Mouse (Mus musculus): ENCODE data around the gene Trim29. TPM values are rescaled to one million over a fixed set of nuclear protein-coding genes. Genes with fewer than 3 reads are reported as not detected.
A peak's percentile ranks its signal among the peaks of the same experiment; 100 is the strongest.

Trim29 gene
- polyA plus RNA-seq, 1 experiment from 2014 or later = not detected

DNA sequence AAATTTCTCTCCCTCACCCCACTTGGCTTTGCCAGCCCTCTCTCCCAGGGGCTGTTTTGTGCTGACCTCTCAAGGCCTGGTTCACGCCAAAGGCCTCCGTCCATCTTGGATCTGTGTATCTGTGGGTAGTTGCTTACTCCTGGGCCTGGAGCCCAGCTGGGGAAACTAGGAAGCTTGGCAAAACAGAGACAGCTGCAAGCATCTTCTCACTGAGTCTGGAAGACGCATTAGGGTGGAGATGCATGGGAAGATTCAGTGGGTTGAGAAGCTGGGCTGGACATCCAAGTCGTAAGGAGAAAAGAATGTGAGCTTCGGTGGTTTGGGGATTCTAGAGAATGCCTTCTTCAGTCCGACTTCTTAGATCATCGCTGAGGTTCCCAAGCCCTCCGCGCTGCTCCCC is 36.9 kb upstream of the Trim29 start:
- Histone ChIP-seq H3K4me3 (no peak overlapping the region), H3K9ac (no peak overlapping the region), H3K9me3 (replicated peaks) (no peaks in the 10 kb centered on the region), H3K27ac (no peak overlapping the region), H3K4me1 (peaks cover 8% of the 10 kb centered on the region), H3K27me3 (replicated peaks) (peaks cover 84% of the 10 kb centered on the region), H3K36me3 (no peaks in the 10 kb centered on the region), H3K4me2 (no peak overlapping the region)
- ATAC-seq = no peak
- 44% methylated on average over 9 of the region's 9 CpGs for WGBS (ENCODE audit: insufficient replicate concordance)

DNA sequence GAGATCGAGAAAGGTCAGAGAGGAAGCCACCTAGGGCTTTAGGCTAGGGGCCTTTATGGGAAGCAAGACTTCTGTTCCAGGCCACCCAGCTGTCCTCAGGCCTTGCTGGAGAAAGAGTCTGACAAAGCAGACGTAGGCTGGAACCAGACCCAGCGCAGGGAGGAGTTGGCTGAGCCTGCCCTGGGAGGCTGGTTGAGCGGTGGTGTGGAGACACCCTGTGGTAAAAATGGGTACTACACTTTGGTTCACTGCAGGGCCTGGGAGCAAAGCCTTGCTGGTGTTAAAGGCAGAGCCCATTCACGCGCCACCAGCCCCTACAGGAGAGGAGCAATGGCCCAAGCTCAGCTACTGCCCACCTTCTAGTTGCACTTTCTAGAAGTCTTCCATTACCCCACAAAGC is 26.4 kb upstream of the Trim29 start:
- Histone ChIP-seq H3K4me1 (no peaks in the 10 kb centered on the region), H3K27me3 (replicated peaks) (peaks cover 62% of the 10 kb centered on the region), H3K27ac (no peak overlapping the region)

DNA sequence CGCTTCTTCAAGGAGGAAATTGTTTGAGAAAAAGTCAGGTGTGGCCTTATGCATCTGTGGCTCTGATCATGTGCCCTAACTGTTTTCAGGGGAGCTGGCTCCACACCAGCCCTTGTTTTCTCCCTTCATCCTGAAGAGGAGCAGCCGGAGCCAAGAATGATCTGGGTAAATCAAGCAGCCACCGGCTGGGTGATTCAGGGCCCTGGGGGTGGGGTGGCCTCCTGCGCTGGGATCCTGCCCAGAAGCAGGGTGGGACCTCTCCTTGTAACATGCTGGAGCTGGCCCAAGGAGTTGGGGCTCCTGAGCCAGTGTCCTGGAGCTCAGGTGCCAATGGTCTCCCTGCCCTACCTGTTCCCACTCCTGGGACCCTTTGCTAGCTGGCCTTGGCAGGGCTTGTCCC is 25.4 kb upstream of the Trim29 start:
- no peak overlapping the region for H3K9ac ChIP-seq
- H3K27me3 ChIP-seq (replicated peaks) = peaks cover 58% of the 10 kb centered on the region
- H3K9me3 ChIP-seq (replicated peaks) = no peaks in the 10 kb centered on the region
- no peaks in the 10 kb centered on the region for H3K36me3 ChIP-seq
- WGBS (ENCODE audit: insufficient replicate concordance) = 57% methylated on average over 4 of the region's 4 CpGs
- no peak overlapping the region for H3K4me2 ChIP-seq
- no peaks in the 10 kb centered on the region for H3K4me1 ChIP-seq
- no peak for ATAC-seq
- no peak overlapping the region for H3K27ac ChIP-seq
- no peak overlapping the region for H3K4me3 ChIP-seq

More for the DNA sequence above, 26.4 kb upstream of the Trim29 start:
- WGBS (ENCODE audit: insufficient replicate concordance) = 7% methylated on average over 6 of the region's 6 CpGs
- no peaks in the 10 kb centered on the region for H3K36me3 ChIP-seq
- no peak overlapping the region for H3K4me2 ChIP-seq
- no peak overlapping the region for H3K9ac ChIP-seq
- H3K9me3 ChIP-seq (replicated peaks) = no peaks in the 10 kb centered on the region
- H3K4me3 ChIP-seq = no peak overlapping the region
- ATAC-seq = peak; percentile 63

DNA sequence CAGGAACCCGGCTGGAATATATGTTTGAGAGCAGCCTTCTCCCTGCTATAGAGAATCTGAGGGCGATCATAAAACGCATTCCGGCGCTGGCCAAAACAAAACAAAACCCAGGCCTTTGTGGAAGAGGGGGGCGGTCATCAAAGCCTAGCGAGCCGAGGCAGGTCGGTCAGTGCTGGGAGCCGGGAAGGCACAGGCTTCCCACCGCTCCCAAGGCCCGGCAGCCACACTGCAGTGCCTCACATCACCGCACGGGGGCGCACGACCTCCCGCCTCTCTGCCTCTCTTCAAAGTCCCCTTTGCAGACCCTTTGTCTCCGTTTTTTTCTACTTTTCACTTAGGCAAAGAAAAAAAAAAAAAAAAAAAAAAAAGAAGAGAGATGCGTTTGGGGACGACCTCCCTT is 23.8 kb upstream of the Trim29 start:
- no peak overlapping the region for H3K9ac ChIP-seq
- 4% methylated on average over 20 of the region's 20 CpGs for WGBS (ENCODE audit: insufficient replicate concordance)
- H3K4me2 ChIP-seq = peak overlapping the region; percentile 28; the same call in 1 of the 2 replicates
- no peak overlapping the region for H3K27ac ChIP-seq
- no peak overlapping the region for H3K4me3 ChIP-seq
- no peaks in the 10 kb centered on the region for H3K4me1 ChIP-seq
- H3K36me3 ChIP-seq = no peaks in the 10 kb centered on the region
- peaks cover 48% of the 10 kb centered on the region for H3K27me3 ChIP-seq (replicated peaks)
- no peaks in the 10 kb centered on the region for H3K9me3 ChIP-seq (replicated peaks)
- ATAC-seq = no peak

DNA sequence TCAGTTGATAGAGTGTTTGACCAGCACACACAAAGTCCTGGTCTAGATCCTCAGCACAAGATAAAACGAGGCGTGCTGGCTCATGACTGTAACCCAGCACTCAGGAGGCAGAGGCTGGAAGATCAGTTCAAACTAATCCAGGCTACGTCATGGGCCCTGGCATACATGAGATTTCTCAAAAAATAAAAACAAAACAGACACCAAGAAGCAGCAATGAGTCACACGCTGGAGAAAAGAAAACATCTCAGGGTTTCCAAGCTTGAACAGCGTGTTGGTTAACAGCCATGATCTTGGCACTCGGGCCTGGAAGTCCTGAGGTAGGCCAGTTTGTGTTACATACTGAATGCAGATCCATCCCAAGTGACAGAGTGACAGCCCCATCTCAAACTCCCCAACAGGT is 17.6 kb upstream of the Trim29 start:
- no peak overlapping the region for H3K4me2 ChIP-seq
- H3K4me3 ChIP-seq = no peak overlapping the region
- WGBS (ENCODE audit: insufficient replicate concordance) = 70% methylated on average over 6 of the region's 6 CpGs
- no peaks in the 10 kb centered on the region for H3K9me3 ChIP-seq (replicated peaks)
- H3K36me3 ChIP-seq = no peaks in the 10 kb centered on the region
- no peak overlapping the region for H3K27ac ChIP-seq
- no peak overlapping the region for H3K9ac ChIP-seq
- no peaks in the 10 kb centered on the region for H3K4me1 ChIP-seq
- no peaks in the 10 kb centered on the region for H3K27me3 ChIP-seq (replicated peaks)
- ATAC-seq = no peak

DNA sequence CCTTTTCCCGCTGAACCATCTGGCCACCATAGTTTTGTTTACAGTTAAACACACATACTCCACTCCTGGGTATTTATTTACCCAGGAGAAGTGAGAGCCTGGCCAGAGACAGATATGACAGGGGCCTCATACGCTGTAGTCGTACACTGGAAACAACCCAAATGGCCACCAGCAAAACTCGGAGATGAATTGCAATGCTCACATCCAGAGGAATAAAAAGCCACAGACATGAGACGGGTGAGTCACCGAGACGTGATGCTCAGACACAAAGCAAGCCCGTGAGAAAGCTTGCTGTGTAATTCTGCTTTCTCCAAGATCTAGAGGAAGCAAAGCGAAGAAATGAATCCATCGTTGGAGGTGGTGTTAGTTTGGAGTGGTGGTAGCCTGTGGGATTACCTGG is 10.3 kb upstream of the Trim29 start:
- Histone ChIP-seq H3K9me3 (replicated peaks) (no peaks in the 10 kb centered on the region), H3K4me1 (no peaks in the 10 kb centered on the region), H3K27ac (no peak overlapping the region), H3K27me3 (replicated peaks) (peaks cover 8% of the 10 kb centered on the region; the same call in 1 of the 2 replicates), H3K9ac (no peak overlapping the region), H3K4me3 (no peak overlapping the region), H3K36me3 (no peaks in the 10 kb centered on the region), H3K4me2 (no peak overlapping the region)
- no peak for ATAC-seq
- WGBS (ENCODE audit: insufficient replicate concordance) = 61% methylated on average over 10 of the region's 10 CpGs

DNA sequence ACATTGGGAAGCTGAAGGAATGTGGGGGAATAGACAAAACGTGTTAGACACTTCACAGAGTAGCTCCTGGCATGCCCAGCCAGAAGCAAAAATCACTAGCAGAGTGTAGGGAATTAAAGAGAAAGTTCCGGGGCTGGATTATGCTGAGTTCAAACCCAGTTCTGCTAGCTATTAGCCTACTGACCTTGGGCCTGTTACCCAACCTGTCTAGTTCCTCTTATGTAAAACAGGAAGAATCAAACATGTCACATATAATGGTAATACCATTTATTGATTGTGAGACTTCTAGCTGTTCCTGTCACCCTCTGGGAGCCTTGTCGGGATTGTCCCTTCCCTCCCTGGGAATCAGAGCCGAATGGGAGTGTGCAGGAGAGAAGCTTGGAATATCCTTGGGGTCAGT is 7.7 kb upstream of the Trim29 start:
- H3K4me3 ChIP-seq = no peak overlapping the region
- H3K27me3 ChIP-seq (replicated peaks) = peaks cover 10% of the 10 kb centered on the region; the same call in 1 of the 2 replicates
- H3K9me3 ChIP-seq (replicated peaks) = no peaks in the 10 kb centered on the region
- no peak overlapping the region for H3K27ac ChIP-seq
- H3K4me1 ChIP-seq = no peaks in the 10 kb centered on the region
- no peak for ATAC-seq
- WGBS (ENCODE audit: insufficient replicate concordance) = 48% methylated on average over 4 of the region's 4 CpGs
- H3K9ac ChIP-seq = no peak overlapping the region
- H3K4me2 ChIP-seq = no peak overlapping the region
- no peaks in the 10 kb centered on the region for H3K36me3 ChIP-seq

DNA sequence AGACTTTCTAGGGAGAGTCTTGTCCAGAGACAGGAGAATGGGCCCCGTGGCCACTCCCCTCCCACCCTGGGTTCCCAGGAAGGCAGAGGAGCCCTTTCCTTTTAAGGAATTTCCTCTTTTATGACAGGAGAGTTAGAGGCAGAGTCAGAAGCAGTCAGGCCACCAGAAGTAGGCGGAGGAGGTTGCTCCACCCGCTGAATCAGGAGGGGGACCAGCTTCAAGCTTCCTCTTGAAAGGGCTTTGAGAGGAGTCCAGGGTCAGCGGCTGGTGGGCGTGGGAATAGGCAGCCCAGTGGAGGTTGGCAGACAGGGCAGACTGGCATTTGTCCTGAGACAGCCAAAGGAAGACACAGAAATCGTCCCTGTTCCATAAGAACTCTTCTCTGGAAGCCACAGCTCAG is 4.8 kb upstream of the Trim29 start:
- no peak for ATAC-seq

DNA sequence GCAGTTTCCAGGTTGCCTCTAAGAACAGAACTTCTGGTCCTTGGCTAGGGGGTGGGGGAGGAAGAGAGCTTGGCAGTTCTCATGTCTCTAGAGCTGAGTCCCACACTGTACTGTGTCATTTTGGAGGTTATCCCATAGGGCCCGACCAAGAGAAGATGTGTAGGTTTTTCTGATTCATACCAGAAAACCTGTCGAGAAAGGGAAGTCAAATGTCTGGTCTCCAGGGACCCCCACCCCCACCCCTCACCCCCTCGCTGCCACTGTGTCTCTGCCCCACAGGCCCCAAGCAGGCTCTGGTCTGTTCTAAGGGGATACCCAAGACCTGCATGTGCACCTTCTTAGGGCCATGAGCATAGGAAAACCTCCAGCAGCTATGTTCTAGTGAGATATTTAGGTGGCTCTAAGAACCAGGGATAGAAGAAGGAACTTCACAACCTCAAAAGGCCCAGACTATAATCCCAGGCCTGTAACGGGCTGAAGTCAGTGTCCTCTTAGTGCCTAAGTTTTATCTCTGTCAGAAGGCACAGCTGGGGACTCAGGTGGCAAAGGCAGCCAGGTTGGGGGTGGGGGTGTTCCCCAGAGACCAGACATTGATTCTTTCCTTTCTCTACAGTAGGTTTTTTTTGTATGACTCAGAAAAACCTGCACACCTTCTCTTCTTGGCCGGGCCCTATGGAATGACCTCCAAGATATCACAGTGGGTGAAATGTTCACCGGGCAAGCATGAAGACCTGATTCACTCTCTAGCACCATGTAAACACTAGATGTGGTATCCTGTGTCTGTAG is 1.4 kb upstream of the Trim29 start:
- H3K4me3 ChIP-seq = no peak overlapping the region
- WGBS (ENCODE audit: insufficient replicate concordance) = 50% methylated on average over 6 of the region's 6 CpGs
- no peak for ATAC-seq
- H3K9me3 ChIP-seq (replicated peaks) = no peaks in the 10 kb centered on the region
- no peak overlapping the region for H3K9ac ChIP-seq
- H3K27me3 ChIP-seq (replicated peaks) = peaks cover 18% of the 10 kb centered on the region; the same call in 1 of the 2 replicates
- H3K27ac ChIP-seq = no peak overlapping the region
- no peaks in the 10 kb centered on the region for H3K36me3 ChIP-seq
- no peaks in the 10 kb centered on the region for H3K4me1 ChIP-seq
- no peak overlapping the region for H3K4me2 ChIP-seq

More for the DNA sequence above, 4.8 kb upstream of the Trim29 start:
- Histone ChIP-seq H3K4me1 (no peaks in the 10 kb centered on the region), H3K9me3 (replicated peaks) (no peaks in the 10 kb centered on the region), H3K4me2 (no peak overlapping the region), H3K36me3 (no peaks in the 10 kb centered on the region), H3K9ac (no peak overlapping the region), H3K27ac (no peak overlapping the region), H3K4me3 (no peak overlapping the region), H3K27me3 (replicated peaks) (peaks cover 17% of the 10 kb centered on the region; the same call in 1 of the 2 replicates)
- 26% methylated on average over 6 of the region's 6 CpGs for WGBS (ENCODE audit: insufficient replicate concordance)

DNA sequence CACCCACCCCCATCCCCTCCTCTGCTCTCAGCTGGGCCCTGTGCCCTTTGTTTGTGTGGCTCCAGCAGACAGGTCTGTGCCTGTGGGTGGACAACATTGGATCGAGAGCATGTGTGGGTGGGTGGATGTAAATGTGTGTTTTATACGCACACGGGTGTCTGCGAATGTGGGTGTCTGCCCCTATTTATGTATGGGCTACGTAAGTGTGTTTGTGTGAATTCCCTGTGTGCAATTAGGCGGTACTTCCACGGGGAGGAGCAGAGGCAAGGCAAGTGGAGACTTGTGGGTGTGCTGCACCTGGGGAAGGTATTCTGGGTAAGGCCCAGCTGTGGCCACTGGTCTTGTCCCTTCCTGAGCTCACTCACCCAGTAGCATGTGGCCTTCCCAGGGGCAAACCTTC is 1.5 kb downstream of the Trim29 start:
- Histone ChIP-seq H3K36me3 (no peaks in the 10 kb centered on the region), H3K27ac (no peak overlapping the region), H3K9me3 (replicated peaks) (no peaks in the 10 kb centered on the region), H3K9ac (no peak overlapping the region), H3K4me2 (no peak overlapping the region), H3K27me3 (replicated peaks) (peaks cover 18% of the 10 kb centered on the region; the same call in 1 of the 2 replicates), H3K4me1 (no peaks in the 10 kb centered on the region), H3K4me3 (no peak overlapping the region)
- 75% methylated on average over 7 of the region's 7 CpGs for WGBS (ENCODE audit: insufficient replicate concordance)
- ATAC-seq = no peak

DNA sequence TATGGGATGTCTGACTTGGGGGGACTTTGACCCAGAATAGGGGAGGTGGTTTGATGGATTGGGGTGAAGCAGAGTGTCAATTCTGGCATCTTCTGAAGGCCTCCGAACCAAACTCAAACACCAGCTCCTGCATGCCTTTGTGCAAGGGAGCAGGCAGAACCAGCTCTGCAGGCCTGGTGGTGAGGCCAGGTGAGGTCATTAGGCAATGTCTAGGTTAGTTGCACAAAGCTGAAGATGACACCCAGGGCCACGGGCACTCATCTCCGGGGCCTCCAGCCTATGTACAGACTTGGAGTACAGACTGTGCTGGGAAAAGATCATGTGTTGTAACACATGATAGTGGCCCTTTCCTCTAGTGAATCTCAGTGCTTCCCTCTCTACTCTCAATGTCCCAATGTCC is 3.2 kb downstream of the Trim29 start:
- H3K27ac ChIP-seq = no peak overlapping the region
- no peaks in the 10 kb centered on the region for H3K4me1 ChIP-seq
- H3K36me3 ChIP-seq = no peaks in the 10 kb centered on the region
- no peak overlapping the region for H3K4me3 ChIP-seq
- WGBS (ENCODE audit: insufficient replicate concordance) = 71% methylated on average over 3 of the region's 3 CpGs
- no peak for ATAC-seq
- peaks cover 21% of the 10 kb centered on the region; the same call in 1 of the 2 replicates for H3K27me3 ChIP-seq (replicated peaks)
- no peak overlapping the region for H3K4me2 ChIP-seq
- no peaks in the 10 kb centered on the region for H3K9me3 ChIP-seq (replicated peaks)
- no peak overlapping the region for H3K9ac ChIP-seq

DNA sequence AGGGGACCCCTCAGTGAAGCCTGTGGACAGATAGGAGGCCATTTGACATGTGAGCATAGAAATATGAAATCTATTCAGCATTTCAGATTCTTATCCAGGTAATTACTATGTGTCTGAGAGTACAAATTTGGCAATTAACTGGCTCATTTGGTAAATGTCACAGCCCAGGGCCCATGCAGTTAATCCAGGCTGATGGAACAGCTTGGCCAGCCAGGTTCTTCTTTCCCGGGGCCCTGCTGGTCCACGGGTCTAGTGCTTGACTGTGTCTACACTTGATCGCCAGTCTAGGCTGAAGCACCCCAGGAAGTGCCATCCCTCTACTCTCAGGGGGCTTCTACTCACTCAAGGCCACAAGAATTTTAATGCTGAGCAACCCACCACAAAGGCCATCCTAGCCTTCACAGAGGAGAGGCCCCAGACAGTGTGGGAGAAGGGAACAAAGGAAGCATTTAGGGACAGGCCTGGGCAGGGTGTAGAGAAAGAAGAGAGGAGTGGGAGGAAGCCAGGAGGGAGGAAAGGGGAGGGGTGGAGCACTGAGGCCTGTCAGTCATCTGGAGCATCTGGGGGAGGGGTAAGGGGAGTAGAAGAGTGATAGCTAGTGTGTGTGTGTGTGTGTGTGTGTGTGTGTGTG is 4.8 kb downstream of the Trim29 start:
- ATAC-seq = no peak
- H3K4me3 ChIP-seq = no peak overlapping the region
- peaks cover 19% of the 10 kb centered on the region; the same call in 1 of the 2 replicates for H3K27me3 ChIP-seq (replicated peaks)
- no peaks in the 10 kb centered on the region for H3K9me3 ChIP-seq (replicated peaks)
- H3K4me1 ChIP-seq = no peaks in the 10 kb centered on the region
- no peak overlapping the region for H3K9ac ChIP-seq
- H3K27ac ChIP-seq = no peak overlapping the region
- H3K4me2 ChIP-seq = no peak overlapping the region
- 48% methylated on average over 3 of the region's 3 CpGs for WGBS (ENCODE audit: insufficient replicate concordance)
- no peaks in the 10 kb centered on the region for H3K36me3 ChIP-seq

Measured in liver, embryonic 12.5 days (tissue).